Mouse (Mus musculus): ENCODE results near the gene Lancl1. TPM values are rescaled to one million over a fixed set of nuclear protein-coding genes. Genes with fewer than 3 reads are reported as not detected.

Lancl1 gene
- 164 and 175 TPM in 2 replicates for polyA plus RNA-seq (2015; fragmentation: Nextera tagmentation; extraction: Ambion mirVana)

GRCm38 (mm10) chr1:67038246-67038987 is at the start of gene Lancl1:
Gene Lancl1 (minus strand): TSS chr1:67038872.
- no peaks in the 10 kb centered on the region for H3K27me3 ChIP-seq (replicated peaks)
- peaks cover 10% of the 10 kb centered on the region; the same call in 1 of the 2 replicates for H3K36me3 ChIP-seq (replicated peaks)
- peak within 1 kb of the TSS; percentile 72 for H3K4me2 ChIP-seq
- ATAC-seq (replicated peaks) = peak; percentile 99
- peak within 1 kb of the TSS; percentile 98 for H3K4me3 ChIP-seq
- H3K9me3 ChIP-seq = no peaks in the 10 kb centered on the region
- peak within 1 kb of the TSS; percentile 89 for H3K9ac ChIP-seq
- H3K27ac ChIP-seq = peak within 1 kb of the TSS; percentile 78
- peaks cover 12% of the 10 kb centered on the region for H3K4me1 ChIP-seq
- under 1% methylated on average over 37 of the region's 47 CpGs for WGBS

- 82% methylated on average over 7 of the region's 7 CpGs for WGBS
- Histone ChIP-seq H3K9me3 (no peaks in the 10 kb centered on the region), H3K36me3 (replicated peaks) (no peaks in the 10 kb centered on the region), H3K4me2 (no peak overlapping the region), H3K27me3 (replicated peaks) (no peaks in the 10 kb centered on the region), H3K4me1 (no peaks in the 10 kb centered on the region), H3K9ac (no peak overlapping the region), H3K27ac (no peak overlapping the region), H3K4me3 (no peak overlapping the region)
- no peak for ATAC-seq (replicated peaks)
Observed at GRCm38 (mm10) chr1:67079146-67079545, 40.5 kb upstream of the Lancl1 start.

GRCm38 (mm10) chr1:67078666-67079065 is 40.0 kb upstream of the Lancl1 start:
- H3K27ac ChIP-seq = no peak overlapping the region
- H3K36me3 ChIP-seq (replicated peaks) = no peaks in the 10 kb centered on the region
- WGBS = 89% methylated on average over 2 of the region's 2 CpGs
- no peaks in the 10 kb centered on the region for H3K4me1 ChIP-seq
- no peak for ATAC-seq (replicated peaks)
- no peaks in the 10 kb centered on the region for H3K27me3 ChIP-seq (replicated peaks)
- no peaks in the 10 kb centered on the region for H3K9me3 ChIP-seq
- no peak overlapping the region for H3K4me3 ChIP-seq
- H3K4me2 ChIP-seq = no peak overlapping the region
- no peak overlapping the region for H3K9ac ChIP-seq

- Histone ChIP-seq H3K27me3 (replicated peaks) (no peaks in the 10 kb centered on the region), H3K4me1 (no peaks in the 10 kb centered on the region), H3K4me2 (no peak overlapping the region), H3K9ac (no peak overlapping the region), H3K27ac (no peak overlapping the region), H3K4me3 (no peak overlapping the region), H3K36me3 (replicated peaks) (no peaks in the 10 kb centered on the region), H3K9me3 (no peaks in the 10 kb centered on the region)
- no peak for ATAC-seq (replicated peaks)
- 60% methylated on average over 2 of the region's 2 CpGs for WGBS
Observed at GRCm38 (mm10) chr1:67077739-67078138, 39.1 kb upstream of the Lancl1 start.

GRCm38 (mm10) chr1:67067561-67067960 is 28.9 kb upstream of the Lancl1 start:
- Histone ChIP-seq H3K4me2 (no peak overlapping the region), H3K27ac (no peak overlapping the region), H3K36me3 (replicated peaks) (no peaks in the 10 kb centered on the region), H3K4me3 (no peak overlapping the region), H3K27me3 (replicated peaks) (no peaks in the 10 kb centered on the region), H3K4me1 (no peaks in the 10 kb centered on the region), H3K9ac (no peak overlapping the region), H3K9me3 (no peaks in the 10 kb centered on the region)
- 72% methylated on average over 1 of the region's 1 CpGs for whole genome bisulfite sequencing
- ATAC-seq (replicated peaks) = no peak

- H3K4me1 ChIP-seq = no peaks in the 10 kb centered on the region
- no peak overlapping the region for H3K4me3 ChIP-seq
- H3K9me3 ChIP-seq = no peaks in the 10 kb centered on the region
- 81% methylated on average over 9 of the region's 9 CpGs for WGBS
- H3K36me3 ChIP-seq (replicated peaks) = no peaks in the 10 kb centered on the region
- H3K27ac ChIP-seq = no peak overlapping the region
- ATAC-seq (replicated peaks) = no peak
- no peaks in the 10 kb centered on the region for H3K27me3 ChIP-seq (replicated peaks)
- H3K4me2 ChIP-seq = no peak overlapping the region
- H3K9ac ChIP-seq = no peak overlapping the region
Observed at GRCm38 (mm10) chr1:67065347-67066270, 26.9 kb upstream of the Lancl1 start.

GRCm38 (mm10) chr1:67061456-67062085 is 22.9 kb upstream of the Lancl1 start:
- H3K27me3 ChIP-seq (replicated peaks) = no peaks in the 10 kb centered on the region
- no peak overlapping the region for H3K4me2 ChIP-seq
- 9% methylated on average over 7 of the region's 7 CpGs for WGBS
- no peaks in the 10 kb centered on the region for H3K36me3 ChIP-seq (replicated peaks)
- no peak overlapping the region for H3K27ac ChIP-seq
- no peak overlapping the region for H3K9ac ChIP-seq
- H3K9me3 ChIP-seq = no peaks in the 10 kb centered on the region
- peak; percentile 93 for ATAC-seq (replicated peaks)
- H3K4me1 ChIP-seq = no peaks in the 10 kb centered on the region
- H3K4me3 ChIP-seq = no peak overlapping the region

GRCm38 (mm10) chr1:67055816-67056215 is 17.1 kb upstream of the Lancl1 start:
- Histone ChIP-seq H3K4me2 (no peak overlapping the region), H3K36me3 (replicated peaks) (no peaks in the 10 kb centered on the region), H3K4me3 (no peak overlapping the region), H3K4me1 (no peaks in the 10 kb centered on the region), H3K27me3 (replicated peaks) (no peaks in the 10 kb centered on the region), H3K27ac (no peak overlapping the region), H3K9ac (no peak overlapping the region), H3K9me3 (no peaks in the 10 kb centered on the region)
- WGBS = 89% methylated on average over 7 of the region's 7 CpGs
- ATAC-seq (replicated peaks) = no peak

- no peak overlapping the region for H3K4me3 ChIP-seq
- no peaks in the 10 kb centered on the region for H3K27me3 ChIP-seq (replicated peaks)
- no peaks in the 10 kb centered on the region for H3K9me3 ChIP-seq
- H3K4me2 ChIP-seq = no peak overlapping the region
- no peaks in the 10 kb centered on the region for H3K36me3 ChIP-seq (replicated peaks)
- no peaks in the 10 kb centered on the region for H3K4me1 ChIP-seq
- H3K9ac ChIP-seq = no peak overlapping the region
- WGBS = 67% methylated on average over 4 of the region's 4 CpGs
- H3K27ac ChIP-seq = no peak overlapping the region
- no peak for ATAC-seq (replicated peaks)
Observed at GRCm38 (mm10) chr1:67052721-67053120, 14.0 kb upstream of the Lancl1 start.

GRCm38 (mm10) chr1:67049600-67049999 is 10.9 kb upstream of the Lancl1 start:
- Histone ChIP-seq H3K27ac (no peak overlapping the region), H3K9me3 (no peaks in the 10 kb centered on the region), H3K36me3 (replicated peaks) (no peaks in the 10 kb centered on the region), H3K4me2 (no peak overlapping the region), H3K27me3 (replicated peaks) (no peaks in the 10 kb centered on the region), H3K4me1 (no peaks in the 10 kb centered on the region), H3K4me3 (no peak overlapping the region), H3K9ac (no peak overlapping the region)
- ATAC-seq (replicated peaks) = no peak
- 68% methylated on average over 1 of the region's 1 CpGs for WGBS

- Histone ChIP-seq H3K27me3 (replicated peaks) (no peaks in the 10 kb centered on the region), H3K36me3 (replicated peaks) (no peaks in the 10 kb centered on the region), H3K4me3 (no peak overlapping the region), H3K9me3 (no peaks in the 10 kb centered on the region), H3K27ac (no peak overlapping the region), H3K9ac (no peak overlapping the region), H3K4me2 (no peak overlapping the region), H3K4me1 (no peaks in the 10 kb centered on the region)
- no peak for ATAC-seq (replicated peaks)
- WGBS = 85% methylated on average over 4 of the region's 4 CpGs
Observed at GRCm38 (mm10) chr1:67048696-67049095, 10.0 kb upstream of the Lancl1 start.

- no peak for ATAC-seq (replicated peaks)
- Histone ChIP-seq H3K4me3 (no peak overlapping the region), H3K36me3 (replicated peaks) (no peaks in the 10 kb centered on the region), H3K27ac (no peak overlapping the region), H3K27me3 (replicated peaks) (no peaks in the 10 kb centered on the region), H3K9me3 (no peaks in the 10 kb centered on the region), H3K9ac (no peak overlapping the region), H3K4me2 (no peak overlapping the region), H3K4me1 (no peaks in the 10 kb centered on the region)
- 57% methylated on average over 1 of the region's 1 CpGs for WGBS
Observed at GRCm38 (mm10) chr1:67045100-67045499, 6.4 kb upstream of the Lancl1 start.
